ENCODE assay signal across 8 mouse cellular contexts in the genomic region with DNA sequence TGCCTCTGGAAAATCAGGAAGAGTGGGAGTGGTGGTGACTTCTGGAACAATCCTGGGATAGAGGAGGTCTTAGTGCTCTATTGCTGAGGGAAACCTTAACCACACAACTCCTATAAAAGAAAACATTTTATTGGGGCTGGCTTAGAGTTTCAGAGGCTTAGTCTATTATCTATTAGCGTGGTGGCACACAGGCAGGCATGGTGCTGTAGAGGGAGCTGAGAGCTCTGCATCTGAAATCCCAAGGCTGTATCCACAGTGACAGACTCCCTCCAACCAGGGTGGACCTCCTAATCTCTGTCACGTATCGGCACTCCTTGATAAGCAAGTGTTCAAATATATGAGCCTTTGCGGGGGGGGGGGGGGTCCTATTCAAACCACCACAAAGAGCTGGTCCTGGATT. TPM values are rescaled to one million over a fixed set of nuclear protein-coding genes. Genes with fewer than 3 reads are reported as not detected.
A peak's percentile ranks its signal among the peaks of the same experiment; 100 is the strongest.
DNase-seq lines count a peak whose midpoint lies in the region; ATAC-seq and TF ChIP-seq lines count a peak whose summit lies in the region.
"Had no signal": no experiment of that assay in that cellular context is flagged by ENCODE, and none has a peak within 500 bp of the region (broad histone marks: within the 10 kb centered on the region; RNA-seq: fewer than 3 reads in every experiment).

No protein-coding gene starts in this region.

- 58% methylated on average over 4 of the region's 4 CpGs for WGBS in intestine, embryonic 14.5 days
- 27% methylated on average over 4 of the region's 4 CpGs for WGBS in intestine, postnatal 0 days
- 43% methylated on average over 4 of the region's 4 CpGs for WGBS in embryonic facial prominence, embryonic 10.5 days
- WGBS in forebrain, postnatal 0 days: 28% methylated on average over 4 of the region's 4 CpGs
- 43% methylated on average over 4 of the region's 4 CpGs for WGBS in midbrain, embryonic 15.5 days

- no peaks in the 10 kb centered on the region for H3K9me3 ChIP-seq in intestine, embryonic 14.5 days (ENCODE audit: control insufficient read depth, low read length)
- H3K9me3 ChIP-seq in intestine, postnatal 0 days (ENCODE audit: control insufficient read depth): no peaks in the 10 kb centered on the region
- H3K9me3 ChIP-seq in embryonic facial prominence, embryonic 10.5 days: no peaks in the 10 kb centered on the region
- H3K9me3 ChIP-seq in forebrain, postnatal 0 days (ENCODE audit: low read length): no peaks in the 10 kb centered on the region
- H3K9me3 ChIP-seq in midbrain, embryonic 15.5 days: no peaks in the 10 kb centered on the region

- TF ChIP-seq CTCF in intestine, postnatal 0 days (IDR thresholded peaks at IDR 0.05; ENCODE audit: low read depth): no peak
- TF ChIP-seq CTCF in forebrain, postnatal 0 days (IDR thresholded peaks at IDR 0.05; ENCODE audit: low read depth): no peak; the same call in 1 of the 2 replicates

- no peak for ATAC-seq in intestine, embryonic 14.5 days (replicated peaks; ENCODE audit: low FRiP score, low TSS enrichment, low read depth)
- no peak for ATAC-seq in intestine, postnatal 0 days
- ATAC-seq in forebrain, postnatal 0 days: peak; percentile 55
- no peak for ATAC-seq in midbrain, embryonic 15.5 days (replicated peaks)

- H3K36me3 ChIP-seq in intestine, embryonic 14.5 days (ENCODE audit: control insufficient read depth, insufficient read depth, low read length): peaks cover 7% of the 10 kb centered on the region; the same call in 1 of the 2 replicates
- no peaks in the 10 kb centered on the region for H3K36me3 ChIP-seq in intestine, postnatal 0 days (ENCODE audit: control insufficient read depth, insufficient read depth)
- H3K36me3 ChIP-seq in embryonic facial prominence, embryonic 10.5 days (replicated peaks): peaks cover 9% of the 10 kb centered on the region
- peaks cover 13% of the 10 kb centered on the region; the same call in 1 of the 2 replicates for H3K36me3 ChIP-seq in forebrain, postnatal 0 days (ENCODE audit: insufficient read depth)
- H3K36me3 ChIP-seq in midbrain, embryonic 15.5 days (replicated peaks): peaks cover 3% of the 10 kb centered on the region; the same call in 1 of the 2 replicates

- peak overlapping the region; percentile 63 for H3K4me2 ChIP-seq in intestine, embryonic 14.5 days (ENCODE audit: low read length)
- H3K4me2 ChIP-seq in intestine, postnatal 0 days (replicated peaks; ENCODE audit: low read depth): no peak overlapping the region; the same call in 1 of the 2 replicates
- H3K4me2 ChIP-seq in forebrain, postnatal 0 days (ENCODE audit: low read depth): peak overlapping the region; percentile 19; the same call in 1 of the 2 replicates
- peak overlapping the region; percentile 59 for H3K4me2 ChIP-seq in midbrain, embryonic 15.5 days

- H3K27me3 ChIP-seq in intestine, embryonic 14.5 days (replicated peaks; ENCODE audit: control insufficient read depth, insufficient read depth, low read length): no peaks in the 10 kb centered on the region
- no peaks in the 10 kb centered on the region for H3K27me3 ChIP-seq in intestine, postnatal 0 days (replicated peaks; ENCODE audit: control insufficient read depth, insufficient read depth, low read length)
- no peaks in the 10 kb centered on the region for H3K27me3 ChIP-seq in embryonic facial prominence, embryonic 10.5 days (replicated peaks; ENCODE audit: low read depth, poor library complexity, severe bottlenecking)
- H3K27me3 ChIP-seq in forebrain, postnatal 0 days (ENCODE audit: insufficient read depth, low read length): no peaks in the 10 kb centered on the region
- H3K27me3 ChIP-seq in midbrain, embryonic 15.5 days (replicated peaks): no peaks in the 10 kb centered on the region

- H3K4me1 ChIP-seq in intestine, embryonic 14.5 days (replicated peaks; ENCODE audit: control insufficient read depth, insufficient read depth, low read length): 0 out of 2 replicates have a peak, but pooled peaks cover 2% of the 10 kb centered on the region
- H3K4me1 ChIP-seq in intestine, postnatal 0 days (replicated peaks; ENCODE audit: control insufficient read depth, insufficient read depth, low read length): no peaks in the 10 kb centered on the region
- H3K4me1 ChIP-seq in embryonic facial prominence, embryonic 10.5 days: peaks cover 20% of the 10 kb centered on the region
- 0 out of 2 replicates have a peak, but pooled peaks cover 5% of the 10 kb centered on the region for H3K4me1 ChIP-seq in forebrain, postnatal 0 days (ENCODE audit: insufficient read depth)
- peaks cover 15% of the 10 kb centered on the region; the same call in 1 of the 2 replicates for H3K4me1 ChIP-seq in midbrain, embryonic 15.5 days

- 0 out of 2 replicates have a peak overlapping the region, but pooled peaks have one; percentile 22 for H3K27ac ChIP-seq in intestine, embryonic 14.5 days (ENCODE audit: low read depth)
- no peak overlapping the region for H3K27ac ChIP-seq in intestine, postnatal 0 days (ENCODE audit: low read depth, low read length)
- peak overlapping the region; percentile 80 for H3K27ac ChIP-seq in embryonic facial prominence, embryonic 10.5 days (replicated peaks)
- H3K27ac ChIP-seq in forebrain, postnatal 0 days (ENCODE audit: low read depth, low read length): no peak overlapping the region
- no peak overlapping the region for H3K27ac ChIP-seq in midbrain, embryonic 15.5 days

- DNase-seq in intestine, embryonic 14.5 days (ENCODE audit: low spot score): no peak
- DNase-seq in embryonic facial prominence, embryonic 10.5 days (ENCODE audit: low spot score): no peak
- peak; percentile 41 for DNase-seq in forebrain, postnatal 0 days
- no peak for DNase-seq in urinary bladder, postnatal 4 days (ENCODE audit: low spot score in 2 of 2)
- DNase-seq in layer of hippocampus, adult 8-10 months (ENCODE audit: low spot score in 2 of 2): no peak
- DNase-seq: right cerebral cortex, adult 18-20 months had no signal

- peak overlapping the region; percentile 49; the same call in 1 of the 2 replicates for H3K4me3 ChIP-seq in intestine, embryonic 14.5 days (ENCODE audit: low read depth, low read length)
- no peak overlapping the region; the same call in 1 of the 2 replicates for H3K4me3 ChIP-seq in intestine, postnatal 0 days (ENCODE audit: low read depth, low read length)
- peak overlapping the region; percentile 60 for H3K4me3 ChIP-seq in embryonic facial prominence, embryonic 10.5 days
- no peak overlapping the region for H3K4me3 ChIP-seq in forebrain, postnatal 0 days (ENCODE audit: low read depth, low read length)
- no peak overlapping the region; the same call in 1 of the 2 replicates for H3K4me3 ChIP-seq in midbrain, embryonic 15.5 days

- H3K9ac ChIP-seq in intestine, embryonic 14.5 days (ENCODE audit: low read length): no peak overlapping the region
- H3K9ac ChIP-seq in intestine, postnatal 0 days (ENCODE audit: low read depth, low read length): no peak overlapping the region
- no peak overlapping the region for H3K9ac ChIP-seq in forebrain, postnatal 0 days
- H3K9ac ChIP-seq in midbrain, embryonic 15.5 days: no peak overlapping the region; the same call in 1 of the 2 replicates

RNA-seq across cellular contexts. Expression of gene Hmcn2, which starts 15.4 kb away (rescaled TPM):
- 10.0 and 10.3 TPM in 2 replicates for polyA plus RNA-seq in intestine, embryonic 14.5 days (2014; fragmentation: Nextera tagmentation; extraction: Ambion mirVana)
- 5.5 and 8.1 TPM in 2 replicates for polyA plus RNA-seq in intestine, postnatal 0 days (2015; fragmentation: Nextera tagmentation; extraction: Ambion mirVana)
- polyA plus RNA-seq in embryonic facial prominence, embryonic 10.5 days (2016; fragmentation: Nextera tagmentation; extraction: Ambion mirVana): 0.15 TPM in 1 of 2 replicates, not detected in the other
- total RNA-seq in forebrain, postnatal 0 days (2014; rRNA removed): 0.23 and 0.24 TPM in 2 replicates
- polyA plus RNA-seq in forebrain, postnatal 0 days (2015; fragmentation: Nextera tagmentation; extraction: Ambion mirVana): 0.33 and 0.39 TPM in 2 replicates
- polyA plus RNA-seq in midbrain, embryonic 15.5 days (2015; fragmentation: Nextera tagmentation; extraction: Ambion mirVana): 0.18 and 0.32 TPM in 2 replicates
- under 1 TPM; 0.17 to 0.34 (median 0.23) TPM for total RNA-seq in layer of hippocampus, adult 8-10 months (2022)

RNA-seq across cellular contexts. Expression of gene Ncs1, which starts 53.2 kb away (rescaled TPM):
- polyA plus RNA-seq in intestine, embryonic 14.5 days (2014; fragmentation: Nextera tagmentation; extraction: Ambion mirVana): 35.3 and 39.1 TPM in 2 replicates
- 8.4 and 8.5 TPM in 2 replicates for polyA plus RNA-seq in intestine, postnatal 0 days (2015; fragmentation: Nextera tagmentation; extraction: Ambion mirVana)
- polyA plus RNA-seq in embryonic facial prominence, embryonic 10.5 days (2016; fragmentation: Nextera tagmentation; extraction: Ambion mirVana): 66.0 and 66.5 TPM in 2 replicates
- total RNA-seq in forebrain, postnatal 0 days (2014; rRNA removed): 139 and 164 TPM in 2 replicates
- 133 and 149 TPM in 2 replicates for polyA plus RNA-seq in forebrain, postnatal 0 days (2015; fragmentation: Nextera tagmentation; extraction: Ambion mirVana)
- polyA plus RNA-seq in midbrain, embryonic 15.5 days (2015; fragmentation: Nextera tagmentation; extraction: Ambion mirVana): 172 and 183 TPM in 2 replicates
- total RNA-seq in layer of hippocampus, adult 8-10 months (2022): 100 to 1,000 TPM; 243 to 310 (median 283) TPM

Comparison
In these comparisons a context has a peak if more than half of its experiments do, and no peak if none do; other contexts are left out.
1. H3K27ac ChIP-seq: peak in intestine, embryonic 14.5 days (single experiment) and embryonic facial prominence, embryonic 10.5 days (single experiment); none in intestine, postnatal 0 days (single experiment), forebrain, postnatal 0 days (single experiment) and midbrain, embryonic 15.5 days (single experiment).
2. H3K4me3 ChIP-seq: peak in intestine, embryonic 14.5 days (single experiment) and embryonic facial prominence, embryonic 10.5 days (single experiment); none in intestine, postnatal 0 days (single experiment), forebrain, postnatal 0 days (single experiment) and midbrain, embryonic 15.5 days (single experiment).